In the genomic region with DNA sequence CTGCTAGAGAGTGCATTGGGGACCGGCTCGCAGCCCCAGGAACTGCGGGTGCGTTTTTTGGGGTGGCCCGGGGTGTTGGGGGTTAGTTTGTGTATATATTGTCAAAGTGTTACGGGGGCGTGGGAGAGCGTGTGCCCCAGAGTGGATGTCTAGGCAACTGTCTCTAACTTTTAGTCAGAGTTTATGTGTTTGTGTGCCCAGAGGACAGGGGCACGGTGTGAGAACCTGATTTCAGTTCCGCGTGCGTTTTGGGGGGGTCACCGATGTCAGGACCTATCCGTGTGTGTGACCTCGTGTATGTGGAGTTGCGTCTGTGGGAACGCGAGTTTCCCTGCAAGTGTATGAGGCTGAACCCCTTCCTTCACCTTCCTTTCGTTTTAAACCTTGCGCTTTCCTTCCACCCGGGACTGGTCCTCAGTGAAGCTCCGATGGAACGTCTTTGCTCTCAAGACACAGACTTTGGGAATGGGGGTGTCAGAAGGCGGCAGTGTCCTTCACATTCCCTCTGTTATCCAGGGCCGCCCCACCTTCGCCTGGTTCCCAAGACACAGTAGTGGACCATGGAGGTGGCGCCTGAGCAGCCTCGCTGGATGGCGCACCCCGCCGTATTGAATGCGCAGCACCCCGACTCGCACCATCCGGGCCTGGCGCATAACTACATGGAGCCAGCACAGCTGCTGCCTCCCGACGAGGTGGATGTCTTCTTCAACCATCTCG, we compare ENCODE assay signal across 8 mouse cellular contexts. TPM values are rescaled to one million over a fixed set of nuclear protein-coding genes. Genes with fewer than 3 reads are reported as not detected.
DNase-seq lines count a peak whose midpoint lies in the region; ATAC-seq and TF ChIP-seq lines count a peak whose summit lies in the region.

No protein-coding gene starts in this region.

- no peak for ATAC-seq in lung, postnatal 0 days

- DNase-seq in heart, adult 2 months = peak; percentile 32 to 61
- DNase-seq in heart, adult 8-10 months (ENCODE audit: low spot score) = no peak
- DNase-seq in hindbrain, embryonic 10.5 days (ENCODE audit: low spot score) = peak; percentile 43
- DNase-seq in lung, postnatal 0 days (ENCODE audit: low spot score) = no peak
- no peak for DNase-seq in cerebellum, postnatal 25 days
- DNase-seq in right cerebral cortex, adult 18-20 months = no peak
- DNase-seq in gastrocnemius, postnatal 14 days = no peak

- H3K4me2 ChIP-seq in lung, postnatal 0 days (replicated peaks; ENCODE audit: low read depth, low read length) = peak overlapping the region; percentile 69

- intact Hi-C loops in heart, adult 2 months (cut with DNase I) = no loop called here
- intact Hi-C loops in gastrocnemius, postnatal 14 days (cut with DNase I; ENCODE audit: low total_unique reads) = loop anchor here (10.0 kb wide), 1 partner anchor 216 kb away; no protein-coding TSS in a partner anchor

- TF ChIP-seq CTCF in heart, adult 2 months (IDR thresholded peaks at IDR 0.05) = no peak
- no peak for TF ChIP-seq CTCF in bone marrow macrophage, adult 2 months (IDR thresholded peaks at IDR 0.05; ENCODE audit: low read depth, low read length)
- TF ChIP-seq CTCF in lung, postnatal 0 days (IDR thresholded peaks at IDR 0.05) = no peak

- TF ChIP-seq POLR2A in heart, adult 2 months (IDR thresholded peaks at IDR 0.05; ENCODE audit: insufficient read depth, low read depth, low read length) = no peak
- no peak for TF ChIP-seq POLR2A in bone marrow macrophage, adult 2 months (IDR thresholded peaks at IDR 0.05; ENCODE audit: borderline replicate concordance, low read depth, low read length)

- no peak for TF ChIP-seq EP300 in heart, adult 2 months (IDR thresholded peaks at IDR 0.05; ENCODE audit: insufficient read depth, low read depth, low read length)
- no peak for TF ChIP-seq EP300 in lung, postnatal 0 days (IDR thresholded peaks at IDR 0.05)

- peak overlapping the region; percentile 87 for H3K27ac ChIP-seq in heart, adult 2 months
- no peak overlapping the region for H3K27ac ChIP-seq in bone marrow macrophage, adult 2 months (ENCODE audit: insufficient read depth, low read depth, low read length)
- H3K27ac ChIP-seq in hindbrain, embryonic 10.5 days = peak overlapping the region; percentile 77
- H3K27ac ChIP-seq in lung, postnatal 0 days (ENCODE audit: low read length) = peak overlapping the region; percentile 61

- no peaks in the 10 kb centered on the region for H3K79me2 ChIP-seq in heart, adult 2 months (replicated peaks; ENCODE audit: control insufficient read depth, insufficient read depth, low read length)

- H3K4me1 ChIP-seq in heart, adult 2 months (ENCODE audit: control insufficient read depth, insufficient read depth, low read length) = 0 out of 2 replicates have a peak, but pooled peaks cover 1% of the 10 kb centered on the region
- no peaks in the 10 kb centered on the region; the same call in 1 of the 2 replicates for H3K4me1 ChIP-seq in bone marrow macrophage, adult 2 months (ENCODE audit: control insufficient read depth, insufficient read depth, low read length)
- H3K4me1 ChIP-seq in hindbrain, embryonic 10.5 days (replicated peaks) = peaks cover 73% of the 10 kb centered on the region
- H3K4me1 ChIP-seq in lung, postnatal 0 days (ENCODE audit: insufficient read depth, low read depth, low read length) = peaks cover 22% of the 10 kb centered on the region; the same call in 1 of the 2 replicates

- no peaks in the 10 kb centered on the region for H3K9me3 ChIP-seq in hindbrain, embryonic 10.5 days
- no peaks in the 10 kb centered on the region for H3K9me3 ChIP-seq in lung, postnatal 0 days (ENCODE audit: low read length)

- H3K4me3 ChIP-seq in heart, adult 2 months = peak overlapping the region; percentile 61
- H3K4me3 ChIP-seq in bone marrow macrophage, adult 2 months (ENCODE audit: insufficient read depth, low read length) = peak overlapping the region; percentile 43
- peak overlapping the region; percentile 56 for H3K4me3 ChIP-seq in hindbrain, embryonic 10.5 days
- H3K4me3 ChIP-seq in lung, postnatal 0 days (ENCODE audit: low read depth, low read length) = peak overlapping the region; percentile 52

- peak overlapping the region; percentile 81 for H3K9ac ChIP-seq in heart, adult 2 months (ENCODE audit: low read depth, low read length)
- H3K9ac ChIP-seq in lung, postnatal 0 days (replicated peaks; ENCODE audit: low read depth) = peak overlapping the region; percentile 56

- WGBS in heart, adult 2 months = 2% methylated on average over 39 of the region's 39 CpGs
- 1% methylated on average over 39 of the region's 39 CpGs for WGBS in hindbrain, embryonic 10.5 days
- under 1% methylated on average over 39 of the region's 39 CpGs for WGBS in lung, postnatal 0 days

- no peaks in the 10 kb centered on the region for H3K36me3 ChIP-seq in heart, adult 2 months (ENCODE audit: control insufficient read depth, insufficient read depth, low read length)
- H3K36me3 ChIP-seq in hindbrain, embryonic 10.5 days = no peaks in the 10 kb centered on the region
- no peaks in the 10 kb centered on the region for H3K36me3 ChIP-seq in lung, postnatal 0 days (ENCODE audit: insufficient read depth, low read length)

- H3K27me3 ChIP-seq in heart, adult 2 months (ENCODE audit: control insufficient read depth, insufficient read depth, low read length) = peaks cover 4% of the 10 kb centered on the region; the same call in 1 of the 2 replicates
- peaks cover 100% of the 10 kb centered on the region for H3K27me3 ChIP-seq in hindbrain, embryonic 10.5 days (ENCODE audit: insufficient read depth, poor library complexity, severe bottlenecking)
- H3K27me3 ChIP-seq in lung, postnatal 0 days (replicated peaks; ENCODE audit: insufficient read depth, low read length) = peaks cover 78% of the 10 kb centered on the region

RNA-seq across cellular contexts. Expression of gene Gata2, which starts 5.5 kb away (rescaled TPM):
- total RNA-seq in heart, adult 2 months (2021) = 10 to 100 TPM; 17.8 to 19.6 TPM
- polyA plus RNA-seq in heart, adult 2 months (2012; rRNA removed) = 14.3 and 18.7 TPM in 2 replicates
- 10 to 100 TPM; 13.5 to 20.0 (median 17.4) TPM for total RNA-seq in heart, adult 8-10 months (2022)
- polyA plus RNA-seq in bone marrow macrophage, adult 2 months (2012; ENCODE audit: insufficient read depth, insufficient read length, missing spikeins) = 0.33 TPM in 1 of 2 replicates, not detected in the other
- polyA plus RNA-seq in hindbrain, embryonic 10.5 days (2016; fragmentation: Nextera tagmentation; extraction: Ambion mirVana) = 20.0 and 20.8 TPM in 2 replicates
- 86.2 and 104 TPM in 2 replicates for polyA plus RNA-seq in lung, postnatal 0 days (2015; fragmentation: Nextera tagmentation; extraction: Ambion mirVana)
- 1 to 10 TPM; 5.4 to 7.4 TPM for total RNA-seq in gastrocnemius, postnatal 14 days (2021)

RNA-seq across cellular contexts. Expression of gene Dnajb8, which starts 22.9 kb away (rescaled TPM):
- total RNA-seq in heart, adult 2 months (2021) = not detected
- polyA plus RNA-seq in heart, adult 2 months (2012; rRNA removed) = 0.29 TPM in 1 of 2 replicates, not detected in the other
- not detected for total RNA-seq in heart, adult 8-10 months (2022)
- polyA plus RNA-seq in bone marrow macrophage, adult 2 months (2012; ENCODE audit: insufficient read depth, insufficient read length, missing spikeins) = not detected in 2 replicates
- not detected in 2 replicates for polyA plus RNA-seq in hindbrain, embryonic 10.5 days (2016; fragmentation: Nextera tagmentation; extraction: Ambion mirVana)
- polyA plus RNA-seq in lung, postnatal 0 days (2015; fragmentation: Nextera tagmentation; extraction: Ambion mirVana) = not detected in 2 replicates
- not detected for total RNA-seq in gastrocnemius, postnatal 14 days (2021)

Comparison
In these comparisons a context has a peak if more than half of its experiments do, and no peak if none do; other contexts are left out.
1. DNase-seq: peak in heart, adult 2 months (2 of 2) and hindbrain, embryonic 10.5 days (single experiment); none in heart, adult 8-10 months (single experiment), lung, postnatal 0 days (single experiment), cerebellum, postnatal 25 days (0 of 2), right cerebral cortex, adult 18-20 months (single experiment) and gastrocnemius, postnatal 14 days (single experiment).
2. RNA of gene Gata2, which starts 5.5 kb away (polyA plus RNA-seq): 86.2 to 104 TPM in lung, postnatal 0 days, 20.0 to 20.8 TPM in hindbrain, embryonic 10.5 days and 14.3 to 18.7 TPM in heart, adult 2 months; 0.33 TPM in bone marrow macrophage, adult 2 months; every median in the first group is over 10 times any median in the second.
3. Peak in every context shown above with its lines, with median percentiles within 50 percentile points of each other: H3K4me3 ChIP-seq.